Mouse (Mus musculus): ENCODE measurements around the gene Sult2b1.

- TF ChIP-seq ZNF384 (IDR thresholded peaks at IDR 0.05; ENCODE audit: low read depth, low read length) (no peak), MAFK (IDR thresholded peaks at IDR 0.05; ENCODE audit: insufficient read depth, low read depth, low read length) (no peak)
Observed at GRCm38 (mm10) chr7:45685811-45686210, 98.7 kb downstream of the Sult2b1 start.

All from ES-E14 (cell line).